Mouse (Mus musculus) small intestine, adult 2 months (tissue): Measurements from ENCODE around the gene Gria1. TPM values are rescaled to one million over a fixed set of nuclear protein-coding genes. Genes with fewer than 3 reads are reported as not detected.

ENCODE experiments used
- H3K27ac ChIP-seq: fragments of 200-500 bp; 2 replicates; pipeline ENCODE4 v1.5.1; 2012; ENCODE audit warnings: low read depth, low read length, control low read depth, inconsistent platforms; ENCODE audit not compliant: insufficient read depth
- H3K27me3 ChIP-seq: fragments of 200-500 bp; 2 replicates; pipeline ENCODE4 v1.6.1; 2012; ENCODE audit warnings: mild to moderate bottlenecking, moderate library complexity, low read length, inconsistent platforms; ENCODE audit not compliant: control insufficient read depth, insufficient read depth
- H3K36me3 ChIP-seq: fragments of 200-500 bp; 2 replicates; pipeline ENCODE4 v1.6.1; 2012; ENCODE audit warnings: mild to moderate bottlenecking, low read length, control low read depth, inconsistent platforms; ENCODE audit not compliant: control insufficient read depth, insufficient read depth
- H3K4me1 ChIP-seq: fragments of 200-500 bp; 2 replicates; pipeline ENCODE4 v1.6.1; 2012; ENCODE audit warnings: low read length, inconsistent platforms, mixed read lengths; ENCODE audit not compliant: control insufficient read depth, insufficient read depth, insufficient read length
- H3K4me3 ChIP-seq: fragments of 200-500 bp; 2 replicates; pipeline ENCODE4 v1.5.1; 2012; ENCODE audit warnings: low read depth, mild to moderate bottlenecking, control low read depth, inconsistent platforms, low read length, moderate library complexity
- CTCF ChIP-seq: fragments of 200-500 bp; IDR thresholded peaks from 2 replicates; pipeline ENCODE4 v1.5.1; 2012; ENCODE audit warnings: low read depth, mild to moderate bottlenecking, control low read depth, inconsistent platforms, low read length, moderate library complexity, mixed read lengths; ENCODE audit not compliant: insufficient replicate concordance, insufficient read length; ENCODE audit errors: extremely low read depth
- POLR2A ChIP-seq: fragments of 200-500 bp; IDR thresholded peaks from 2 replicates; pipeline ENCODE4 v1.6.1; 2012; ENCODE audit warnings: low read depth, mild to moderate bottlenecking, control low read depth, inconsistent platforms, low read length, moderate library complexity
- WGBS: fragments of 180-500 bp; shearing (Covaris S2); methylation state at CpG from one replicate; pipeline ENCODE4 v1.1.7; 2018; 5-methylcytosine and 5-hydroxymethylcytosine counted together
- polyA plus RNA-seq: library from polyadenylated mRNA; depleted of rRNA; stranded (reverse); fragments of >200 nt; gene quantifications from 2 replicates; pipeline ENCODE4 v1.2.3, GENCODE M21; 2012

The Gria1 gene
- polyA plus RNA-seq, 1 experiment: 0.08 TPM

- TF ChIP-seq CTCF: no peak
- TF ChIP-seq POLR2A: no peak
- no peaks in the 10 kb centered on the region for H3K4me1 ChIP-seq
- H3K36me3 ChIP-seq: no peaks in the 10 kb centered on the region
- H3K4me3 ChIP-seq: no peak overlapping the region
- no peak overlapping the region for H3K27ac ChIP-seq
- no peaks in the 10 kb centered on the region for H3K27me3 ChIP-seq
Observed at GRCm38 (mm10) chr11:57207260-57207659, 196.1 kb downstream of the Gria1 start.

- Histone ChIP-seq H3K27ac (no peak overlapping the region), H3K4me3 (no peak overlapping the region), H3K27me3 (no peaks in the 10 kb centered on the region), H3K4me1 (no peaks in the 10 kb centered on the region), H3K36me3 (no peaks in the 10 kb centered on the region)
- WGBS: 93% methylated on average over 7 of the region's 7 CpGs
- TF ChIP-seq POLR2A (no peak), CTCF (no peak)
Observed at GRCm38 (mm10) chr11:57214079-57214478, 202.9 kb downstream of the Gria1 start.

- TF ChIP-seq POLR2A (no peak), CTCF (no peak)
- no peaks in the 10 kb centered on the region for H3K36me3 ChIP-seq
- 87% methylated on average over 5 of the region's 5 CpGs for WGBS
- no peaks in the 10 kb centered on the region for H3K27me3 ChIP-seq
- H3K27ac ChIP-seq: no peak overlapping the region
- no peaks in the 10 kb centered on the region for H3K4me1 ChIP-seq
- H3K4me3 ChIP-seq: no peak overlapping the region
Observed at GRCm38 (mm10) chr11:57214583-57214982, 203.4 kb downstream of the Gria1 start.

GRCm38 (mm10) chr11:57222797-57223569 is 211.8 kb downstream of the Gria1 start:
- H3K4me3 ChIP-seq: no peak overlapping the region
- TF ChIP-seq CTCF (no peak), POLR2A (no peak)
- H3K4me1 ChIP-seq: no peaks in the 10 kb centered on the region
- no peaks in the 10 kb centered on the region for H3K27me3 ChIP-seq
- H3K27ac ChIP-seq: no peak overlapping the region
- WGBS: 76% methylated on average over 8 of the region's 8 CpGs
- H3K36me3 ChIP-seq: no peaks in the 10 kb centered on the region

- WGBS: 59% methylated on average over 2 of the region's 2 CpGs
- H3K27ac ChIP-seq: no peak overlapping the region
- no peaks in the 10 kb centered on the region for H3K4me1 ChIP-seq
- TF ChIP-seq POLR2A (no peak), CTCF (no peak)
- H3K4me3 ChIP-seq: no peak overlapping the region
- no peaks in the 10 kb centered on the region for H3K27me3 ChIP-seq
- no peaks in the 10 kb centered on the region for H3K36me3 ChIP-seq
Observed at GRCm38 (mm10) chr11:57235446-57235845, 224.3 kb downstream of the Gria1 start.

GRCm38 (mm10) chr11:57236431-57236830 is 225.2 kb downstream of the Gria1 start:
- TF ChIP-seq CTCF: no peak
- Histone ChIP-seq H3K4me1 (no peaks in the 10 kb centered on the region), H3K4me3 (no peak overlapping the region), H3K27ac (no peak overlapping the region), H3K27me3 (no peaks in the 10 kb centered on the region), H3K36me3 (no peaks in the 10 kb centered on the region)
- 76% methylated on average over 1 of the region's 1 CpGs for WGBS

- no peak overlapping the region for H3K27ac ChIP-seq
- H3K4me1 ChIP-seq: no peaks in the 10 kb centered on the region
- TF ChIP-seq CTCF (no peak), POLR2A (no peak)
- no peaks in the 10 kb centered on the region for H3K36me3 ChIP-seq
- no peak overlapping the region for H3K4me3 ChIP-seq
- no peaks in the 10 kb centered on the region for H3K27me3 ChIP-seq
- 27% methylated on average over 3 of the region's 3 CpGs for WGBS
Observed at GRCm38 (mm10) chr11:57239758-57240157, 228.6 kb downstream of the Gria1 start.
